Mouse (Mus musculus): Measurements from ENCODE around the gene Abcg1. TPM values are rescaled to one million over a fixed set of nuclear protein-coding genes. Genes with fewer than 3 reads are reported as not detected.
A peak's percentile ranks its signal among the peaks of the same experiment; 100 is the strongest.

Abcg1 gene
- polyA plus RNA-seq, 1 experiment from 2014 or later, result 17.5 TPM

- Histone ChIP-seq H3K4me1 (peaks cover 43% of the 10 kb centered on the region), H3K27me3 (no peaks in the 10 kb centered on the region), H3K27ac (peak overlapping the region; percentile 66), H3K4me2 (replicated peaks) (no peak overlapping the region; the same call in 1 of the 2 replicates), H3K9ac (no peak overlapping the region), H3K9me3 (replicated peaks) (no peaks in the 10 kb centered on the region), H3K4me3 (no peak overlapping the region), H3K36me3 (peaks cover 8% of the 10 kb centered on the region; the same call in 1 of the 2 replicates)
- 44% methylated on average over 13 of the region's 13 CpGs for WGBS
- ATAC-seq (ENCODE audit: low FRiP score), result peak; percentile 29; the same call in 1 of the 2 replicates
Observed at GRCm38 (mm10) chr17:31091023-31091735, 33.7 kb downstream of the Abcg1 start.

GRCm38 (mm10) chr17:31094781-31095180 lies 37.3 kb downstream of the Abcg1 start:
- 57% methylated on average over 5 of the region's 5 CpGs for WGBS
- Histone ChIP-seq H3K4me1 (peaks cover 24% of the 10 kb centered on the region), H3K9me3 (replicated peaks) (no peaks in the 10 kb centered on the region), H3K9ac (no peak overlapping the region), H3K4me3 (no peak overlapping the region), H3K36me3 (peaks cover 28% of the 10 kb centered on the region), H3K27ac (no peak overlapping the region), H3K27me3 (no peaks in the 10 kb centered on the region), H3K4me2 (replicated peaks) (no peak overlapping the region)
- no peak for ATAC-seq (ENCODE audit: low FRiP score)

GRCm38 (mm10) chr17:31095570-31095969 lies 38.1 kb downstream of the Abcg1 start:
- 90% methylated on average over 7 of the region's 7 CpGs for WGBS
- Histone ChIP-seq H3K9ac (no peak overlapping the region), H3K27me3 (no peaks in the 10 kb centered on the region), H3K9me3 (replicated peaks) (no peaks in the 10 kb centered on the region), H3K4me3 (no peak overlapping the region), H3K4me2 (replicated peaks) (no peak overlapping the region), H3K27ac (no peak overlapping the region), H3K36me3 (peaks cover 32% of the 10 kb centered on the region), H3K4me1 (peaks cover 16% of the 10 kb centered on the region)
- ATAC-seq (ENCODE audit: low FRiP score), result no peak

- 91% methylated on average over 2 of the region's 2 CpGs for whole genome bisulfite sequencing
- Histone ChIP-seq H3K9ac (no peak overlapping the region), H3K9me3 (replicated peaks) (no peaks in the 10 kb centered on the region), H3K36me3 (peaks cover 34% of the 10 kb centered on the region), H3K4me2 (replicated peaks) (no peak overlapping the region), H3K27me3 (no peaks in the 10 kb centered on the region), H3K4me1 (0 out of 2 replicates have a peak, but pooled peaks cover 4% of the 10 kb centered on the region), H3K27ac (no peak overlapping the region), H3K4me3 (no peak overlapping the region)
- no peak for ATAC-seq (ENCODE audit: low FRiP score)
Observed at GRCm38 (mm10) chr17:31096893-31097292, 39.4 kb downstream of the Abcg1 start.

- no peak overlapping the region for H3K27ac ChIP-seq
- no peaks in the 10 kb centered on the region for H3K27me3 ChIP-seq
- ATAC-seq (ENCODE audit: low FRiP score), result no peak
- H3K9ac ChIP-seq, result no peak overlapping the region
- no peak overlapping the region for H3K4me2 ChIP-seq (replicated peaks)
- H3K4me3 ChIP-seq, result no peak overlapping the region
- WGBS, result 78% methylated on average over 5 of the region's 5 CpGs
- H3K4me1 ChIP-seq, result 0 out of 2 replicates have a peak, but pooled peaks cover 4% of the 10 kb centered on the region
- H3K9me3 ChIP-seq (replicated peaks), result no peaks in the 10 kb centered on the region
- H3K36me3 ChIP-seq, result peaks cover 36% of the 10 kb centered on the region
Observed at GRCm38 (mm10) chr17:31098788-31099187, 41.3 kb downstream of the Abcg1 start.

- 86% methylated on average over 8 of the region's 8 CpGs for WGBS
- no peaks in the 10 kb centered on the region for H3K27me3 ChIP-seq
- no peaks in the 10 kb centered on the region for H3K4me1 ChIP-seq
- H3K36me3 ChIP-seq, result peaks cover 29% of the 10 kb centered on the region
- no peak overlapping the region for H3K27ac ChIP-seq
- no peak overlapping the region for H3K4me3 ChIP-seq
- ATAC-seq (ENCODE audit: low FRiP score), result no peak
- H3K4me2 ChIP-seq (replicated peaks), result no peak overlapping the region
- H3K9me3 ChIP-seq (replicated peaks), result no peaks in the 10 kb centered on the region
- no peak overlapping the region for H3K9ac ChIP-seq
Observed at GRCm38 (mm10) chr17:31103007-31103570, 45.6 kb downstream of the Abcg1 start.

- Histone ChIP-seq H3K4me3 (no peak overlapping the region), H3K27ac (no peak overlapping the region), H3K27me3 (no peaks in the 10 kb centered on the region), H3K9me3 (replicated peaks) (no peaks in the 10 kb centered on the region), H3K9ac (no peak overlapping the region), H3K36me3 (peaks cover 33% of the 10 kb centered on the region), H3K4me2 (replicated peaks) (no peak overlapping the region), H3K4me1 (no peaks in the 10 kb centered on the region)
- 82% methylated on average over 8 of the region's 8 CpGs for WGBS
- ATAC-seq (ENCODE audit: low FRiP score), result no peak
Observed at GRCm38 (mm10) chr17:31103823-31104222, 46.3 kb downstream of the Abcg1 start.

- no peaks in the 10 kb centered on the region for H3K9me3 ChIP-seq (replicated peaks)
- no peak overlapping the region for H3K4me2 ChIP-seq (replicated peaks)
- H3K4me3 ChIP-seq, result no peak overlapping the region
- H3K27ac ChIP-seq, result no peak overlapping the region
- H3K9ac ChIP-seq, result no peak overlapping the region
- H3K36me3 ChIP-seq, result peaks cover 30% of the 10 kb centered on the region
- whole genome bisulfite sequencing, result 91% methylated on average over 15 of the region's 15 CpGs
- H3K4me1 ChIP-seq, result peaks cover 11% of the 10 kb centered on the region
- no peak for ATAC-seq (ENCODE audit: low FRiP score)
- no peaks in the 10 kb centered on the region for H3K27me3 ChIP-seq
Observed at GRCm38 (mm10) chr17:31108388-31108787, 50.9 kb downstream of the Abcg1 start.

- WGBS, result 37% methylated on average over 9 of the region's 9 CpGs
- Histone ChIP-seq H3K9me3 (replicated peaks) (no peaks in the 10 kb centered on the region), H3K4me3 (no peak overlapping the region), H3K27me3 (no peaks in the 10 kb centered on the region), H3K4me1 (peaks cover 19% of the 10 kb centered on the region), H3K9ac (no peak overlapping the region), H3K4me2 (replicated peaks) (no peak overlapping the region), H3K36me3 (peaks cover 27% of the 10 kb centered on the region), H3K27ac (peak overlapping the region; percentile 49)
- no peak for ATAC-seq (ENCODE audit: low FRiP score)
Observed at GRCm38 (mm10) chr17:31113191-31113856, 55.8 kb downstream of the Abcg1 start.

- no peaks in the 10 kb centered on the region for H3K9me3 ChIP-seq (replicated peaks)
- no peaks in the 10 kb centered on the region for H3K27me3 ChIP-seq
- peaks cover 19% of the 10 kb centered on the region for H3K4me1 ChIP-seq
- 68% methylated on average over 6 of the region's 6 CpGs for WGBS
- H3K4me2 ChIP-seq (replicated peaks), result no peak overlapping the region
- no peak overlapping the region for H3K9ac ChIP-seq
- H3K36me3 ChIP-seq, result peaks cover 18% of the 10 kb centered on the region
- ATAC-seq (ENCODE audit: low FRiP score), result no peak
- H3K27ac ChIP-seq, result no peak overlapping the region
- H3K4me3 ChIP-seq, result no peak overlapping the region
Observed at GRCm38 (mm10) chr17:31116063-31116462, 58.6 kb downstream of the Abcg1 start.

- H3K36me3 ChIP-seq, result 0 out of 2 replicates have a peak, but pooled peaks cover 5% of the 10 kb centered on the region
- H3K9ac ChIP-seq, result no peak overlapping the region
- no peaks in the 10 kb centered on the region for H3K9me3 ChIP-seq (replicated peaks)
- no peak for ATAC-seq (ENCODE audit: low FRiP score)
- peaks cover 12% of the 10 kb centered on the region for H3K4me1 ChIP-seq
- 86% methylated on average over 5 of the region's 5 CpGs for WGBS
- no peak overlapping the region for H3K4me3 ChIP-seq
- H3K4me2 ChIP-seq (replicated peaks), result no peak overlapping the region
- H3K27ac ChIP-seq, result no peak overlapping the region
- no peaks in the 10 kb centered on the region for H3K27me3 ChIP-seq
Observed at GRCm38 (mm10) chr17:31117946-31118345, 60.5 kb downstream of the Abcg1 start.

- Histone ChIP-seq H3K36me3 (0 out of 2 replicates have a peak, but pooled peaks cover 5% of the 10 kb centered on the region), H3K4me2 (replicated peaks) (no peak overlapping the region), H3K4me3 (no peak overlapping the region), H3K27me3 (no peaks in the 10 kb centered on the region), H3K4me1 (no peaks in the 10 kb centered on the region), H3K27ac (no peak overlapping the region), H3K9ac (no peak overlapping the region), H3K9me3 (replicated peaks) (no peaks in the 10 kb centered on the region)
- ATAC-seq (ENCODE audit: low FRiP score), result peak; percentile 58; the same call in 1 of the 2 replicates
- 2% methylated on average over 7 of the region's 7 CpGs for WGBS
Observed at GRCm38 (mm10) chr17:31119429-31119828, 62.0 kb downstream of the Abcg1 start.

Measured in hindbrain, embryonic 12.5 days (tissue).